Mouse (Mus musculus): ENCODE measurements at regions not wholly inside any gene's neighbourhood (a gene's known extent, or its start where the extent isn't known, plus 50 kb on each side); places are given as distances from the start of the nearest gene placed in this dataset.

- TF ChIP-seq ZNF384 (IDR thresholded peaks at IDR 0.05; ENCODE audit: low read depth, low read length) (no peak), HCFC1 (IDR thresholded peaks at IDR 0.05; ENCODE audit: borderline replicate concordance, insufficient read depth, low read length) (no peak)
These were observed 1703.1 kb upstream of the 5930422O12Rik start for GRCm38 (mm10) chr8:31725430-31725829.
